Mouse (Mus musculus): ENCODE measurements around the gene Slc24a4. TPM values are rescaled to one million over a fixed set of nuclear protein-coding genes. Genes with fewer than 3 reads are reported as not detected.

Slc24a4 gene
- polyA plus RNA-seq (2012; rRNA removed), result 0.05 and 0.06 TPM in 2 replicates

GRCm38 (mm10) chr12:102128081-102128790, at the start of gene Slc24a4:
Gene Slc24a4, plus strand, starts transcription at chr12:102128733.

DNA sequence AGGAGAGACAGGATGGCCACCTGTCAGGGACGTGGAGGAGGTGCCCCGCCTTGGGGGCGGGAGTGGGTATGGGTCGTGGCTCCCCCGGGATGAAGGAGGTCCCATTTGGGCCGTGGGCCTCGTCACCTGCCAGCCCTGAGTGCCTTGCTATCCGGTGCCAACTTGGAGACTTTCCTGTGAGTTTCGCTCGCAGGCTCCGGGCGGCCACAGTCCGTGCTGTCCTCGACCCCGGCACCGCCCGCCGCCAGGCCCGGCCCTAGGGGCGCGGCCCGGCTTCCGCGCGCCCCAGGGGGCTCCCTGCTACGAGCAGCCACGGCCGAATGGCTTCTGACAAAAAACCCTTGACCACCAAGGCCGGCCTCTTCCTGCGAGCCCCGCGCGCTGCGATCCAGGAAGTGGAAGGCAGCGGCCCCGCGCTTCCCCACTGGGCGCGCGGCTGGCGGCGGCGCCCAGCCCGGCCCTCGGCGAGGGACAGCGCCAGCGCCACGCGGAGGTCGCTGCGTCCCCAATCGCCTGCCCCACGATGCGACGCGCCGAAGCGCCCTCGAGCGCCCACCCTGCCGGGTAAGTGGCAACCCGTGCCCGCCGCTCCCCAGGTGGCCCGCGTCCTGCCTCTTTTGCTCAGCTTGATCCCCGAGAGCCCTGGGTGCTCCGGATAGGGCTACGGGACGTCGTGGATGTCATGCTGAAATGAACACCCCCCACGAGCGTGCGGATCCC, 154.4 kb downstream of the Slc24a4 start, which contains the start of gene Rin3:
Gene Rin3, plus strand, starts transcription at position 286 of the 720 bp plus-strand sequence.

Other genes starting within 250 kb of the Slc24a4 start
- gene Trip11, start 215.5 kb upstream of the Slc24a4 start, polyA plus RNA-seq (2012; rRNA removed), result 3.2 and 3.8 TPM in 2 replicates
- 1.5 and 2.0 TPM in 2 replicates for gene Atxn3, start 170.5 kb upstream of the Slc24a4 start, polyA plus RNA-seq (2012; rRNA removed)
- gene Cpsf2, start 152.7 kb upstream of the Slc24a4 start, polyA plus RNA-seq (2012; rRNA removed), result 2.6 and 3.3 TPM in 2 replicates
- 6.8 and 10.3 TPM in 2 replicates for gene Rin3, start 154.3 kb downstream of the Slc24a4 start, polyA plus RNA-seq (2012; rRNA removed)

Measured in colon, adult 2 months (tissue).